Mouse (Mus musculus) kidney, embryonic 16.5 days (tissue): Measurements from ENCODE around the gene Cdkal1. TPM values are rescaled to one million over a fixed set of nuclear protein-coding genes. Genes with fewer than 3 reads are reported as not detected.

Source experiments
- ATAC-seq: fragments of 200-750 bp; cut with Nextera tagmentation; 2 replicates; pipeline ENCODE4 v1.8.0; 2017; ENCODE audit warnings: moderate TSS enrichment; ENCODE audit not compliant: low FRiP score, low TSS enrichment
- H3K27ac ChIP-seq: fragments of 300-500 bp; sonication (generic); 2 replicates; pipeline ENCODE4 v1.5.1; 2014; ENCODE audit warnings: low read length
- H3K27me3 ChIP-seq: fragments of 300-500 bp; sonication (generic); 2 replicates; pipeline ENCODE4 v1.6.1; 2014; ENCODE audit warnings: low read length, control low read depth, mixed read lengths; ENCODE audit not compliant: insufficient read depth
- H3K36me3 ChIP-seq: fragments of 300-500 bp; sonication (generic); 2 replicates; pipeline ENCODE4 v1.6.1; 2014; ENCODE audit warnings: low read length, control low read depth, mixed read lengths; ENCODE audit not compliant: insufficient read depth
- H3K4me1 ChIP-seq: fragments of 300-500 bp; sonication (generic); 2 replicates; pipeline ENCODE4 v1.6.1; 2014; ENCODE audit warnings: low read length, control low read depth, mixed read lengths; ENCODE audit not compliant: insufficient read depth
- H3K4me2 ChIP-seq: fragments of 300-500 bp; sonication (generic); replicated peaks from 2 replicates; pipeline ENCODE4 v1.6.1; 2014; ENCODE audit warnings: low read depth, low read length
- H3K4me3 ChIP-seq: fragments of 300-500 bp; sonication (generic); 2 replicates; pipeline ENCODE4 v1.5.1; 2014; ENCODE audit warnings: mild to moderate bottlenecking, low read length
- H3K9ac ChIP-seq: fragments of 300-500 bp; sonication (generic); replicated peaks from 2 replicates; pipeline ENCODE4 v1.6.1; 2014; ENCODE audit warnings: low read length
- H3K9me3 ChIP-seq: fragments of 300-500 bp; sonication (generic); 2 replicates; pipeline ENCODE4 v1.6.1; 2016; ENCODE audit warnings: low read length, control low read depth
- WGBS: fragments of 180-500 bp; shearing (Covaris S2); extraction: QIAGEN DNeasy Blood & Tissue Kit; methylation state at CpG from one replicate; pipeline ENCODE4 v1.1.7; 2014; 5-methylcytosine and 5-hydroxymethylcytosine counted together
- polyA plus RNA-seq: library from polyadenylated mRNA; unstranded; fragments of >200 nt; fragmentation: Nextera tagmentation; extraction: Ambion mirVana; gene quantifications from 2 replicates; pipeline ENCODE4 v1.2.1, GENCODE M21; 2015

Cdkal1 gene
- polyA plus RNA-seq, 1 experiment from 2014 or later: 31.3 TPM

- no peak overlapping the region for H3K4me2 ChIP-seq
- no peak for ATAC-seq
- H3K27me3 ChIP-seq: no peaks in the 10 kb centered on the region
- H3K9ac ChIP-seq: no peak overlapping the region
- H3K9me3 ChIP-seq: no peaks in the 10 kb centered on the region
- WGBS: 80% methylated on average over 2 of the region's 2 CpGs
- H3K4me3 ChIP-seq: no peak overlapping the region
- H3K4me1 ChIP-seq: no peaks in the 10 kb centered on the region
- H3K36me3 ChIP-seq: 0 out of 2 replicates have a peak, but pooled peaks cover 2% of the 10 kb centered on the region
- H3K27ac ChIP-seq: no peak overlapping the region
Observed at GRCm38 (mm10) chr13:29437067-29437466, 418.4 kb downstream of the Cdkal1 start.

- 72% methylated on average over 4 of the region's 4 CpGs for WGBS
- no peak overlapping the region for H3K27ac ChIP-seq
Observed at GRCm38 (mm10) chr13:29434726-29435125, 420.7 kb downstream of the Cdkal1 start.

GRCm38 (mm10) chr13:29430919-29431318 lies 424.6 kb downstream of the Cdkal1 start:
- 16% methylated on average over 4 of the region's 4 CpGs for WGBS
- Histone ChIP-seq H3K9me3 (no peaks in the 10 kb centered on the region; the same call in 1 of the 2 replicates), H3K4me3 (no peak overlapping the region), H3K9ac (no peak overlapping the region), H3K4me1 (peaks cover 6% of the 10 kb centered on the region; the same call in 1 of the 2 replicates), H3K27ac (no peak overlapping the region), H3K4me2 (no peak overlapping the region), H3K36me3 (0 out of 2 replicates have a peak, but pooled peaks cover 6% of the 10 kb centered on the region), H3K27me3 (no peaks in the 10 kb centered on the region)
- ATAC-seq: no peak

More at GRCm38 (mm10) chr13:29434726-29435125, 420.7 kb downstream of the Cdkal1 start:
- ATAC-seq: no peak
- H3K36me3 ChIP-seq: 0 out of 2 replicates have a peak, but pooled peaks cover 6% of the 10 kb centered on the region
- H3K4me2 ChIP-seq: no peak overlapping the region
- H3K4me3 ChIP-seq: no peak overlapping the region
- no peaks in the 10 kb centered on the region for H3K27me3 ChIP-seq
- no peaks in the 10 kb centered on the region; the same call in 1 of the 2 replicates for H3K9me3 ChIP-seq
- no peak overlapping the region for H3K9ac ChIP-seq
- peaks cover 6% of the 10 kb centered on the region; the same call in 1 of the 2 replicates for H3K4me1 ChIP-seq

- Histone ChIP-seq H3K9me3 (no peaks in the 10 kb centered on the region; the same call in 1 of the 2 replicates), H3K27me3 (no peaks in the 10 kb centered on the region), H3K9ac (no peak overlapping the region), H3K4me3 (no peak overlapping the region), H3K27ac (no peak overlapping the region), H3K36me3 (0 out of 2 replicates have a peak, but pooled peaks cover 6% of the 10 kb centered on the region), H3K4me2 (no peak overlapping the region), H3K4me1 (peaks cover 6% of the 10 kb centered on the region; the same call in 1 of the 2 replicates)
- no peak for ATAC-seq
- 75% methylated on average over 4 of the region's 4 CpGs for WGBS
Observed at GRCm38 (mm10) chr13:29429877-29430276, 425.6 kb downstream of the Cdkal1 start.

GRCm38 (mm10) chr13:29429196-29429595 lies 426.3 kb downstream of the Cdkal1 start:
- Histone ChIP-seq H3K4me3 (no peak overlapping the region), H3K9ac (no peak overlapping the region), H3K4me1 (peaks cover 6% of the 10 kb centered on the region; the same call in 1 of the 2 replicates), H3K27ac (no peak overlapping the region), H3K36me3 (0 out of 2 replicates have a peak, but pooled peaks cover 6% of the 10 kb centered on the region), H3K4me2 (no peak overlapping the region), H3K27me3 (no peaks in the 10 kb centered on the region), H3K9me3 (no peaks in the 10 kb centered on the region; the same call in 1 of the 2 replicates)
- 89% methylated on average over 6 of the region's 6 CpGs for WGBS
- no peak for ATAC-seq

- Histone ChIP-seq H3K27me3 (no peaks in the 10 kb centered on the region), H3K4me3 (no peak overlapping the region), H3K9ac (0 out of 2 replicates have a peak overlapping the region, but pooled peaks have one; percentile 20), H3K9me3 (no peaks in the 10 kb centered on the region), H3K36me3 (no peaks in the 10 kb centered on the region), H3K4me1 (peaks cover 16% of the 10 kb centered on the region; the same call in 1 of the 2 replicates), H3K4me2 (no peak overlapping the region; the same call in 1 of the 2 replicates), H3K27ac (peak overlapping the region; percentile 22; the same call in 1 of the 2 replicates)
- ATAC-seq: 0 out of 2 replicates have a peak, but pooled peaks have one; percentile 46
- WGBS: 40% methylated on average over 8 of the region's 8 CpGs
Observed at GRCm38 (mm10) chr13:29416450-29417136, 438.9 kb downstream of the Cdkal1 start.

GRCm38 (mm10) chr13:29415967-29416366 lies 439.5 kb downstream of the Cdkal1 start:
- no peak for ATAC-seq
- no peak overlapping the region for H3K9ac ChIP-seq
- H3K27ac ChIP-seq: no peak overlapping the region
- H3K9me3 ChIP-seq: no peaks in the 10 kb centered on the region
- no peak overlapping the region for H3K4me2 ChIP-seq
- H3K4me1 ChIP-seq: peaks cover 16% of the 10 kb centered on the region; the same call in 1 of the 2 replicates
- no peak overlapping the region for H3K4me3 ChIP-seq
- no peaks in the 10 kb centered on the region for H3K36me3 ChIP-seq
- H3K27me3 ChIP-seq: no peaks in the 10 kb centered on the region
- 68% methylated on average over 2 of the region's 2 CpGs for WGBS

- Histone ChIP-seq H3K9ac (no peak overlapping the region), H3K27ac (no peak overlapping the region), H3K4me2 (no peak overlapping the region), H3K9me3 (no peaks in the 10 kb centered on the region), H3K27me3 (no peaks in the 10 kb centered on the region), H3K4me1 (peaks cover 16% of the 10 kb centered on the region; the same call in 1 of the 2 replicates), H3K36me3 (no peaks in the 10 kb centered on the region), H3K4me3 (no peak overlapping the region)
- WGBS: 76% methylated on average over 6 of the region's 6 CpGs
- no peak for ATAC-seq
Observed at GRCm38 (mm10) chr13:29414878-29415277, 440.6 kb downstream of the Cdkal1 start.

- Histone ChIP-seq H3K4me3 (no peak overlapping the region), H3K4me1 (peaks cover 16% of the 10 kb centered on the region; the same call in 1 of the 2 replicates), H3K27ac (no peak overlapping the region), H3K4me2 (no peak overlapping the region), H3K9ac (no peak overlapping the region), H3K27me3 (no peaks in the 10 kb centered on the region), H3K9me3 (no peaks in the 10 kb centered on the region), H3K36me3 (no peaks in the 10 kb centered on the region)
- ATAC-seq: no peak
- WGBS: 24% methylated on average over 3 of the region's 3 CpGs
Observed at GRCm38 (mm10) chr13:29414470-29414869, 441.0 kb downstream of the Cdkal1 start.

GRCm38 (mm10) chr13:29411176-29411575 lies 444.3 kb downstream of the Cdkal1 start:
- Histone ChIP-seq H3K27me3 (no peaks in the 10 kb centered on the region), H3K9ac (no peak overlapping the region), H3K4me3 (no peak overlapping the region), H3K27ac (no peak overlapping the region), H3K9me3 (no peaks in the 10 kb centered on the region), H3K36me3 (no peaks in the 10 kb centered on the region), H3K4me2 (no peak overlapping the region), H3K4me1 (peaks cover 9% of the 10 kb centered on the region; the same call in 1 of the 2 replicates)
- ATAC-seq: no peak
- WGBS: 77% methylated on average over 6 of the region's 6 CpGs
